18 mouse cellular contexts compared by ENCODE assay signal in genomic region chr5:98833760-98834159, GRCm38 (mm10). TPM values are rescaled to one million over a fixed set of nuclear protein-coding genes. Genes with fewer than 3 reads are reported as not detected.
"Had no signal": no experiment of that assay in that cellular context is flagged by ENCODE, and none has a peak within 500 bp of the region (broad histone marks: within the 10 kb centered on the region; RNA-seq: fewer than 3 reads in every experiment).

No protein-coding gene starts in this region.

- H3K4me1 ChIP-seq: limb, embryonic 15.5 days; liver, embryonic 12.5 days; lung, embryonic 15.5 days; midbrain, embryonic 15.5 days; neural tube, embryonic 13.5 days; neural tube, embryonic 15.5 days; stomach, embryonic 15.5 days had no signal

- DNase-seq: lung, adult 2 months; right cerebral cortex, postnatal 14 days; thymus, adult 2 months; thymus, postnatal 25 days; thymus, postnatal 4 days had no signal

- H3K4me3 ChIP-seq: limb, embryonic 15.5 days; liver, embryonic 12.5 days; lung, embryonic 15.5 days; midbrain, embryonic 10.5 days; midbrain, embryonic 15.5 days; myocyte; neural tube, embryonic 13.5 days; neural tube, embryonic 15.5 days; stomach, embryonic 15.5 days had no signal

- ATAC-seq: liver, embryonic 12.5 days; lung, postnatal 0 days had no signal

- H3K27me3 ChIP-seq: limb, embryonic 15.5 days; liver, embryonic 12.5 days; lung, embryonic 15.5 days; midbrain, embryonic 15.5 days; neural tube, embryonic 13.5 days; neural tube, embryonic 15.5 days; stomach, embryonic 15.5 days had no signal

- H3K9ac ChIP-seq: limb, embryonic 15.5 days; liver, embryonic 12.5 days; liver, embryonic 14.5 days; lung, embryonic 15.5 days; midbrain, embryonic 15.5 days; neural tube, embryonic 13.5 days; neural tube, embryonic 15.5 days; stomach, embryonic 15.5 days had no signal

- H3K27ac ChIP-seq: limb, embryonic 15.5 days; liver, embryonic 12.5 days; liver, embryonic 14.5 days; lung, embryonic 15.5 days; midbrain, embryonic 10.5 days; midbrain, embryonic 15.5 days; neural tube, embryonic 13.5 days; neural tube, embryonic 15.5 days; stomach, embryonic 15.5 days; stomach, postnatal 0 days had no signal

- H3K9me3 ChIP-seq: limb, embryonic 15.5 days; liver, embryonic 12.5 days; lung, embryonic 15.5 days; midbrain, embryonic 10.5 days; midbrain, embryonic 15.5 days; neural tube, embryonic 13.5 days; neural tube, embryonic 15.5 days; stomach, embryonic 15.5 days had no signal

- H3K36me3 ChIP-seq: limb, embryonic 15.5 days; liver, embryonic 12.5 days; lung, embryonic 15.5 days; midbrain, embryonic 10.5 days; midbrain, embryonic 15.5 days; neural tube, embryonic 13.5 days; neural tube, embryonic 15.5 days; stomach, embryonic 15.5 days had no signal

- H3K4me2 ChIP-seq: limb, embryonic 15.5 days; liver, embryonic 12.5 days; lung, embryonic 15.5 days; midbrain, embryonic 15.5 days; neural tube, embryonic 13.5 days; neural tube, embryonic 15.5 days; stomach, embryonic 15.5 days had no signal

RNA-seq across cellular contexts. Expression of gene Bmp3, which starts 20.5 kb away (rescaled TPM):
- polyA plus RNA-seq: myocyte; testis, adult 2 months had no signal
